Mouse (Mus musculus): ENCODE data around the gene March11. TPM values are rescaled to one million over a fixed set of nuclear protein-coding genes. Genes with fewer than 3 reads are reported as not detected.

March11 gene
- polyA plus RNA-seq (2015; fragmentation: Nextera tagmentation; extraction: Ambion mirVana) = 0.17 TPM in 1 of 2 replicates, not detected in the other

- H3K4me1 ChIP-seq (replicated peaks; ENCODE audit: control insufficient read depth, insufficient read depth) = no peaks in the 10 kb centered on the region
- no peak within 1 kb of the TSS for H3K27ac ChIP-seq (replicated peaks)
- ATAC-seq (ENCODE audit: low FRiP score, low TSS enrichment) = no peak
- TF ChIP-seq CTCF (IDR thresholded peaks at IDR 0.05; ENCODE audit: low read depth) (no peak), EP300 (optimal IDR thresholded peaks at IDR 0.05) (no peak)
- H3K4me2 ChIP-seq (replicated peaks; ENCODE audit: low read depth) = peak within 1 kb of the TSS; percentile 50
- H3K36me3 ChIP-seq (ENCODE audit: control insufficient read depth, insufficient read depth, low read length) = no peaks in the 10 kb centered on the region
- DNase-seq (ENCODE audit: low spot score) = peak; percentile 18
- peaks cover 5% of the 10 kb centered on the region; the same call in 1 of the 2 replicates for H3K27me3 ChIP-seq (ENCODE audit: control insufficient read depth, insufficient read depth, low read length)
- no peaks in the 10 kb centered on the region for H3K9me3 ChIP-seq (ENCODE audit: control insufficient read depth, low read length)
- peak within 1 kb of the TSS; percentile 31 for H3K4me3 ChIP-seq (ENCODE audit: low read depth, low read length)
- no peak within 1 kb of the TSS for H3K9ac ChIP-seq (ENCODE audit: low read length)
- WGBS = under 1% methylated on average over 44 of the region's 56 CpGs
These were observed at the start of gene March11 for GRCm38 (mm10) chr15:26308629-26309230. March11 (plus strand) TSS chr15:26309048.

- Histone ChIP-seq H3K36me3 (ENCODE audit: control insufficient read depth, insufficient read depth, low read length) (no peaks in the 10 kb centered on the region), H3K9me3 (ENCODE audit: control insufficient read depth, low read length) (no peaks in the 10 kb centered on the region), H3K4me1 (replicated peaks; ENCODE audit: control insufficient read depth, insufficient read depth) (no peaks in the 10 kb centered on the region), H3K27me3 (ENCODE audit: control insufficient read depth, insufficient read depth, low read length) (no peaks in the 10 kb centered on the region), H3K9ac (ENCODE audit: low read length) (no peak overlapping the region), H3K27ac (replicated peaks) (no peak overlapping the region), H3K4me3 (ENCODE audit: low read depth, low read length) (no peak overlapping the region), H3K4me2 (replicated peaks; ENCODE audit: low read depth) (no peak overlapping the region)
- no peak for ATAC-seq (ENCODE audit: low FRiP score, low TSS enrichment)
- no peak for TF ChIP-seq CTCF (IDR thresholded peaks at IDR 0.05; ENCODE audit: low read depth)
- no peak for TF ChIP-seq EP300 (optimal IDR thresholded peaks at IDR 0.05)
- DNase-seq (ENCODE audit: low spot score) = no peak
- WGBS = 44% methylated on average over 1 of the region's 1 CpGs
These were observed 46.5 kb upstream of the March11 start for GRCm38 (mm10) chr15:26262336-26262735.

GRCm38 (mm10) chr15:26269596-26269995 lies 39.3 kb upstream of the March11 start:
- Histone ChIP-seq H3K4me2 (replicated peaks; ENCODE audit: low read depth) (no peak overlapping the region), H3K9me3 (ENCODE audit: control insufficient read depth, low read length) (no peaks in the 10 kb centered on the region), H3K27me3 (ENCODE audit: control insufficient read depth, insufficient read depth, low read length) (no peaks in the 10 kb centered on the region), H3K4me1 (replicated peaks; ENCODE audit: control insufficient read depth, insufficient read depth) (no peaks in the 10 kb centered on the region), H3K27ac (replicated peaks) (no peak overlapping the region), H3K36me3 (ENCODE audit: control insufficient read depth, insufficient read depth, low read length) (no peaks in the 10 kb centered on the region), H3K4me3 (ENCODE audit: low read depth, low read length) (no peak overlapping the region), H3K9ac (ENCODE audit: low read length) (no peak overlapping the region)
- TF ChIP-seq CTCF (IDR thresholded peaks at IDR 0.05; ENCODE audit: low read depth) (no peak), EP300 (optimal IDR thresholded peaks at IDR 0.05) (no peak)
- DNase-seq (ENCODE audit: low spot score) (no peak), ATAC-seq (ENCODE audit: low FRiP score, low TSS enrichment) (no peak)
- WGBS = 82% methylated on average over 4 of the region's 4 CpGs

GRCm38 (mm10) chr15:26276035-26276511 lies 32.8 kb upstream of the March11 start:
- Histone ChIP-seq H3K9ac (ENCODE audit: low read length) (no peak overlapping the region), H3K9me3 (ENCODE audit: control insufficient read depth, low read length) (no peaks in the 10 kb centered on the region), H3K4me1 (replicated peaks; ENCODE audit: control insufficient read depth, insufficient read depth) (no peaks in the 10 kb centered on the region), H3K27ac (replicated peaks) (no peak overlapping the region), H3K4me2 (replicated peaks; ENCODE audit: low read depth) (no peak overlapping the region), H3K36me3 (ENCODE audit: control insufficient read depth, insufficient read depth, low read length) (no peaks in the 10 kb centered on the region), H3K4me3 (ENCODE audit: low read depth, low read length) (no peak overlapping the region), H3K27me3 (ENCODE audit: control insufficient read depth, insufficient read depth, low read length) (no peaks in the 10 kb centered on the region)
- DNase-seq (ENCODE audit: low spot score) = no peak
- WGBS = 66% methylated on average over 2 of the region's 2 CpGs
- no peak for ATAC-seq (ENCODE audit: low FRiP score, low TSS enrichment)
- TF ChIP-seq EP300 (optimal IDR thresholded peaks at IDR 0.05) (no peak), CTCF (IDR thresholded peaks at IDR 0.05; ENCODE audit: low read depth) (no peak)

- Histone ChIP-seq H3K4me3 (ENCODE audit: low read depth, low read length) (no peak overlapping the region), H3K36me3 (ENCODE audit: control insufficient read depth, insufficient read depth, low read length) (no peaks in the 10 kb centered on the region), H3K27me3 (ENCODE audit: control insufficient read depth, insufficient read depth, low read length) (no peaks in the 10 kb centered on the region), H3K4me1 (replicated peaks; ENCODE audit: control insufficient read depth, insufficient read depth) (no peaks in the 10 kb centered on the region), H3K9ac (ENCODE audit: low read length) (no peak overlapping the region), H3K4me2 (replicated peaks; ENCODE audit: low read depth) (no peak overlapping the region), H3K27ac (replicated peaks) (no peak overlapping the region), H3K9me3 (ENCODE audit: control insufficient read depth, low read length) (no peaks in the 10 kb centered on the region)
- 72% methylated on average over 5 of the region's 5 CpGs for WGBS
- DNase-seq (ENCODE audit: low spot score) = no peak
- no peak for ATAC-seq (ENCODE audit: low FRiP score, low TSS enrichment)
- TF ChIP-seq CTCF (IDR thresholded peaks at IDR 0.05; ENCODE audit: low read depth) (no peak), EP300 (optimal IDR thresholded peaks at IDR 0.05) (no peak)
These were observed 32.2 kb upstream of the March11 start for GRCm38 (mm10) chr15:26276608-26277007.

- DNase-seq (ENCODE audit: low spot score) = no peak
- 79% methylated on average over 4 of the region's 4 CpGs for WGBS
These were observed 17.0 kb upstream of the March11 start for GRCm38 (mm10) chr15:26291871-26292270.

More at GRCm38 (mm10) chr15:26291871-26292270, 17.0 kb upstream of the March11 start:
- Histone ChIP-seq H3K27me3 (ENCODE audit: control insufficient read depth, insufficient read depth, low read length) (no peaks in the 10 kb centered on the region), H3K9ac (ENCODE audit: low read length) (no peak overlapping the region), H3K4me3 (ENCODE audit: low read depth, low read length) (no peak overlapping the region), H3K27ac (replicated peaks) (no peak overlapping the region), H3K4me1 (replicated peaks; ENCODE audit: control insufficient read depth, insufficient read depth) (no peaks in the 10 kb centered on the region), H3K4me2 (replicated peaks; ENCODE audit: low read depth) (no peak overlapping the region), H3K36me3 (ENCODE audit: control insufficient read depth, insufficient read depth, low read length) (no peaks in the 10 kb centered on the region), H3K9me3 (ENCODE audit: control insufficient read depth, low read length) (no peaks in the 10 kb centered on the region)
- no peak for TF ChIP-seq EP300 (optimal IDR thresholded peaks at IDR 0.05)
- TF ChIP-seq CTCF (IDR thresholded peaks at IDR 0.05; ENCODE audit: low read depth) = no peak
- ATAC-seq (ENCODE audit: low FRiP score, low TSS enrichment) = no peak

Data from stomach, postnatal 0 days (tissue).